Mouse (Mus musculus): ENCODE data around the gene Kcnd3.

Gene Kcnd3

DNA sequence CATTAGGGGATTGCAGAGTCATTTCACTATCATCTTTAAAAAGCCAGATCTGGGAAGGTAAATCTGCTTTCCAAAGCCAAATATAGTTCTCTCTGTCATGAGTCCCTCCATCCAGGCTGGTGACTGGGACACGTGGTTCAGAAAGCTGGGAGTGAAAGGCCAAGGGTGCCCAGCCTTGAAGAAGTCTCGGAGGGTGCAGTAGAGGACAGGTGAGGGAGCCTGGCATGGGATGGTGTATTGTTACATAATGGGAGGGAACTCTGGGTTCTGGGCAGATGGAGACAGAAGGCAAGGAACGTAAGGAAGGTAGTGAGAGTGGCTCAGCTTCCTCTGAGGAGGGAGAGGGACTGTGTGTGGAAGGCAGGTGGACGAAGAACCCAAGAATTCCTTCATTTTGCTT, 5.5 kb downstream of the Kcnd3 start:
- in situ Hi-C loops (cut with MseI, MboI) = no loop called here

- in situ Hi-C loops (cut with MseI, MboI) = no loop called here
Measured at GRCm38 (mm10) chr3:105466538-105466937, 14.4 kb downstream of the Kcnd3 start.

DNA sequence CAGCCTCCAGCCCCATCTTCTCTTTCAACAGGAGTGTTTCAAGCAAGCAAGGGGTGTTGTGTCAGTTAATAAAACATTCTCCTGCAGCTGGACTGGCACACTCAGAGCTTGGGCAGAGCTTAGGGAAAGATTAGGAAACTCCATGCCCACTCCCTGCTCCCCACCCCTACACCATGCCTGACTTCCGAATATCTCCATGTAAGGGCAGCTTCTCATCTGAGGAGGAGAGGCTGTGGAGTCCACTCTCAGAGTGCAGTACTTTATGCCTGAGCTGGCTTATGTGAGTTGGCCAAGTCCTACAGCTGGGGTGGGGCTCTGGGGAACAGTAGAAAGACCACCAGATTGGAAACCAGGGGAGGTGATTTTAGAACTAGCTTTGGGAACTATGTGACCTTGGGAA, 20.4 kb downstream of the Kcnd3 start:
- in situ Hi-C loops (cut with MseI, MboI) = no loop called here

DNA sequence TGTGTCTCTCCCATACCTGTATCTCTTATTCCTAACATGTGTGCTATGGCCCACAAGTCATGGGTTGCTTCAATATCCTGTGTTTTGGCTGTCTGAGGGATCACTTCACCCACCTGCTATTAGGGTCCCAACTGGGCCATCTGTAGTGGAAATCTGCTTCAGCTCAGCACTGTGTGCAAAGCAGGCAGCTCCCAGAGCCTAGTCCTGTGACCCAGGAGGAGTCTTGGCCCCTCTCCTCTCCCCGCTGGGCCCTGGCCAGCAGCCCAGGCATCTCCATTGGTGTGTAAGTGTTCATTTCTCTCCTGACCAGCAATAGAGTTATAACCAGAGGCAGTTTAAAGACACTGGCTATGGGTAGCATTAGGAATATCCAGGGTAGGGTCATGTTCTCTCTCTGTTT, 24.3 kb downstream of the Kcnd3 start:
- in situ Hi-C loops (cut with MseI, MboI) = no loop called here

GRCm38 (mm10) chr3:105478876-105479275, 26.7 kb downstream of the Kcnd3 start:
- in situ Hi-C loops (cut with MseI, MboI) = no loop called here

- in situ Hi-C loops (cut with MseI, MboI) = no loop called here
Measured at GRCm38 (mm10) chr3:105481419-105481818, 29.3 kb downstream of the Kcnd3 start.

- in situ Hi-C loops (cut with MseI, MboI) = no loop called here
Measured at GRCm38 (mm10) chr3:105483651-105484052, 31.5 kb downstream of the Kcnd3 start.

- in situ Hi-C loops (cut with MseI, MboI) = no loop called here
Measured at GRCm38 (mm10) chr3:105487171-105487570, 35.0 kb downstream of the Kcnd3 start.

DNA sequence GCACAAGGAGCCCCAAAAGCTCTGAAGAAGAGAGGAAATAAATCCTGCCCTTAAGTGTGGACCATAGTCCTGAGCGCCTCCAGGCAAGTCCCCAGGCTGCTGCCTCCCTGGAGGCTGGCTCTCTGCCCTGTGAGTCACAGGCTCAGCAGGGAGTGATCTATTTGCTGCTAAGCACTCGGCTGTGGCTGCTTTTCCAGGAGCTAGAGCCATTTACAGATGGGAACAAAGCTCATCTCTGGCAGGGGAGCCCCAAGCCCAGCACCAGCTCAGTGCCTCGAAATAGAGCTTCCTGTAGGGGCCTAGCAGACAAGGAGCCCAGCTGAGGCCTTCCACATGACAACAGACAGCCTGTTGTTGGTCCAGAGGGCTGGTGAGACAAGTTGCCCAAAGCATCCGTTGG, 37.5 kb downstream of the Kcnd3 start:
- in situ Hi-C loops (cut with MseI, MboI) = no loop called here

GRCm38 (mm10) chr3:105494886-105495285, 42.8 kb downstream of the Kcnd3 start:
- in situ Hi-C loops (cut with MseI, MboI) = no loop called here

- in situ Hi-C loops (cut with MseI, MboI) = no loop called here
Measured at GRCm38 (mm10) chr3:105496216-105496615, 44.1 kb downstream of the Kcnd3 start.

GRCm38 (mm10) chr3:105496935-105497334, 44.8 kb downstream of the Kcnd3 start:
- in situ Hi-C loops (cut with MseI, MboI) = no loop called here

DNA sequence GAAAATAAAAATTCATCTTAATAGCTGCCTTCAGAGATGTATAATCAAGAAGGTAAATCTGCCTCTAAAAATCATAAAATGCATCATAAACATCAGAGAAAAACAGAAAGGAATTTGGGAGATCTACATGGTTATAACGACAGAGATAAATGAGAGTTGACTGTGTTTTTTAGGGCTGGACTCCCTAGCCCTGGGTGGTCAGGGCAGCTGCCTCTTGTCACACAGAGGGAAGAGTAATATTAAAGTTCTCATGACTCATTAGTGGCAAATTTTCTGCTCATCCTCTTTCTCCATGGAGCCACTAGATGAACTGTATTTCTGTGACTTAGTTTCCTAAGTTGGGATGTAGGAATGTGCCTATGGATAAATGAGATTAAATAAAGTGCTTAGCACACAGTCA, 48.9 kb downstream of the Kcnd3 start:
- in situ Hi-C loops (cut with MseI, MboI) = no loop called here

DNA sequence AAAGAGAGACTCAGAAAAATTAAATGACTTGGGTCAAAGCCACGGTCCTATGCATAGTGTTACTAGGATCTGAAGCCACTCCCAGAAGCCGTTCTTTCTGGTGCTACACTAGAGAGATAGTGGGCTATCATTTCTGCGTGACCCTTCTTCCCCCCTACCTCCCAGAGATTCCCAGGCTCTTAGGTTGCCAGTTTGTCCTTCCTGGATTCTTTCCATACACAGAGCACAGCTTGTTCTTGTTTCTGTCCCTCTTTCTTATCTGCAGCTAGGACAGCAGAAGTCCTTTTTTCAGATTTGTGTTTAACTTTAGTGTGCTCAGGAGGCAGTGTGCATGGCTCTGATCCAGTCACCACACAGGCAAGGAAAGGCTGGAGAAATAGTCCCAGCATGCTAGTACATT, 52.1 kb downstream of the Kcnd3 start:
- in situ Hi-C loops (cut with MseI, MboI) = no loop called here

DNA sequence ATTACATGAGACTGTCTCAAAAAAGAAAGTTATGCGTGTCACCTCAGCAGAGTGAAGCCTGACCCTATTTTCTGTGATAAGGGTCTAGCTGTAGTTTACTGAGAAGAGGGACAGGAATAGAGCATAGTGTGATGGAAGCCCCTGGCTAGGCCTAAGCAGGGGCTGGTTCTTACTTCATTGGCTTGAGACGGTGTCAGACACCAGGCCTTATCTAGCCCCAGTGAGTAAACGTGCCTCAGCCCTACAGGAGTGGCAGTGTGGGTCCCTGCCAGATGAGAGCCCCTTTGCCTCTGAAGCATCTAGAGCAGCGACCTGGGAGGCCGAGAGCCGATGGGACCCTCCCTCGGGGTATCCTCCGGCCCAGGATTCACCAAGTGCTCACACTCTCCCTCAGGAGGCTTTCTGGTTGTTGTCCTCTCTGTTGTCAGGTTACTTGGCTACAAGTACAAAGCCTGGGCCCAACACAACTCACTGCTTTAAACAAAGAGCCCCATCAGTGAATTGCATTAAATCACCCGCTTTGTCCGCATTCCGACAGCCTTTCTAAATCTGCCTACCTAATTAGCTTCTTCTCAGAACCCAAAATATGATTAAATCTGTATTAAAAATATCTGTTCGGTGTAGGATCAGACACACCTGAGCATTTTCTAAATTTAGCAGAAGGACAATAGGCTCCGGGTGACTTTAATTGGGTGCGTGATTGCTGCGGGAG, 53.2 kb downstream of the Kcnd3 start:
- in situ Hi-C loops (cut with MseI, MboI) = no loop called here

DNA sequence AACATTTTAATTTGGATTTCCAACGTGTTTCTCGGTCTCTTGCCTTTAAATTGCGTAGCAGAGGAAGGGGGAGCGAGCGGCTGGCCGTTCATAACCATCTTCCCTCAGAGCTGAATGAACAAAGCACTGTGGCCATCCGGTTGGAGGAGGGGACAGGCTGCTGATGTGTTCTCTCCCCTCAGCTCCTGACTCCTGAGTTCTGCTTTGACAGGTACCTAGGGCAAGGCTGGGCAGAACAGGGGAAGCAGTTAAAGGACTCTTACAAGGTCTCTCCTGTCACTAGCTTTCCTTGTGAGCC, 53.7 kb downstream of the Kcnd3 start:
- in situ Hi-C loops (cut with MseI, MboI) = no loop called here

GRCm38 (mm10) chr3:105506592-105506991, 54.5 kb downstream of the Kcnd3 start:
- in situ Hi-C loops (cut with MseI, MboI) = no loop called here

GRCm38 (mm10) chr3:105509321-105509720, 57.2 kb downstream of the Kcnd3 start:
- in situ Hi-C loops (cut with MseI, MboI) = no loop called here

GRCm38 (mm10) chr3:105511836-105512235, 59.7 kb downstream of the Kcnd3 start:
- in situ Hi-C loops (cut with MseI, MboI) = no loop called here

DNA sequence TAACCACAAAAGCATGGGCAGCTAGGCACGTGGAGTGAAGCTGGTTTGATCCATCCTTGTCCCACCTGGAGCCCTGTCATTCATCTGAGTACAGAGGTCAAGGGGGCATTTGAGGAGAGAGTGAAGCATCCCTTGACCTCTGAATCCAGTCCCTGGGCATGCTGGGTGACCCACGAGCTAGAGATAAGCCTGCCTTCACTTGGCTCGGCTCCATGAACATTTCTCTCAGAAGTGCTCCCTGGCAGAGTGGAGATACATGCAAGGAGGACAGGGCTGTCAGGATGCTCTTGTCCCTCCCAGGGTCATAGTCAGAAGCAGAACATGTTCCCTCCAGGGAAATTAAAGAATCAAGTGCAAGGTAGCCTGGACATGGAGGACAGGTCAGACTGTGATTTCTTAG, 62.1 kb downstream of the Kcnd3 start:
- in situ Hi-C loops (cut with MseI, MboI) = no loop called here

GRCm38 (mm10) chr3:105515035-105515434, 62.9 kb downstream of the Kcnd3 start:
- in situ Hi-C loops (cut with MseI, MboI) = no loop called here

- in situ Hi-C loops (cut with MseI, MboI) = no loop called here
Measured at GRCm38 (mm10) chr3:105515640-105516039, 63.5 kb downstream of the Kcnd3 start.

GRCm38 (mm10) chr3:105520446-105520845, 68.3 kb downstream of the Kcnd3 start:
- in situ Hi-C loops (cut with MseI, MboI) = no loop called here

DNA sequence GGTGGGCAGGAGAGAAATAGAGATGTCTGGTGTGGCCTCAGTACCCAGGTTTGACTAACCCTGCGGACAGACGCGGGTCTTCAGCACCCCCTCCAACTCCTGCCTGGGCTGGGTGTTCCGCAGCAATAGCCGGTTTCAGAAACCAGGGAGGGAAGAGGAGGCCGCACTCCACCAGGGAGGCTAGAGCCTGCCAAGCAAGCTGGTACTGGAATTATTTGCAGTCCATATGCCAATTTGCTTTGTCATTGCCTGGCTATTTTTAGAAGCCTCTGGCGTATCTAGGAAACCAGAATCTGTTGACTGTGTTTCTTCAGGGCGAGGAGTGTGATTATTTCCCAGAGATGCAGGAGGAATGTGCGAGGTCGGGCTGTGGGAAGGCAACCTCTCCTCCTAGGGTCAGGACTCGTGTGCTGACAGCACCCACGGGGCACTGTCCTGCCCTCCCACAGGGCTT, 69.1 kb downstream of the Kcnd3 start:
- in situ Hi-C loops (cut with MseI, MboI) = no loop called here
